Mouse (Mus musculus) heart, embryonic 10.5 days (tissue): ENCODE measurements around the gene Abcg1. TPM values are rescaled to one million over a fixed set of nuclear protein-coding genes. Genes with fewer than 3 reads are reported as not detected.

Experiments used
- DNase-seq: peaks from one replicate; pipeline ENCODE4 v3.0.0-alpha.2; 2017; ENCODE audit warnings: low spot score
- H3K27ac ChIP-seq: fragments of 300-500 bp; sonication (generic); 2 replicates; pipeline ENCODE4 v1.5.1; 2016; ENCODE audit warnings: mild to moderate bottlenecking
- H3K27me3 ChIP-seq: fragments of 300-500 bp; sonication (generic); 2 replicates; pipeline ENCODE4 v1.6.1; 2016; ENCODE audit warnings: mild to moderate bottlenecking; ENCODE audit not compliant: poor library complexity, insufficient read depth, severe bottlenecking
- H3K36me3 ChIP-seq: fragments of 300-500 bp; sonication (generic); 2 replicates; pipeline ENCODE4 v1.6.1; 2016; ENCODE audit warnings: mild to moderate bottlenecking, moderate library complexity
- H3K4me1 ChIP-seq: fragments of 300-500 bp; sonication (generic); 2 replicates; pipeline ENCODE4 v1.6.1; 2016; ENCODE audit warnings: mild to moderate bottlenecking
- H3K4me3 ChIP-seq: fragments of 300-500 bp; sonication (generic); 2 replicates; pipeline ENCODE4 v1.5.1; 2016; ENCODE audit warnings: mild to moderate bottlenecking, moderate library complexity
- H3K9me3 ChIP-seq: fragments of 300-500 bp; sonication (generic); 2 replicates; pipeline ENCODE4 v1.6.1; 2016; ENCODE audit warnings: mild to moderate bottlenecking, moderate library complexity
- WGBS: fragments of 180-500 bp; shearing (Covaris S2); methylation state at CpG from one replicate; pipeline ENCODE4 v1.1.7; 2016; 5-methylcytosine and 5-hydroxymethylcytosine counted together
- polyA plus RNA-seq: library from polyadenylated mRNA; unstranded; fragments of >200 nt; fragmentation: Nextera tagmentation; extraction: Ambion mirVana; gene quantifications from 2 replicates; pipeline ENCODE4 v1.2.1, GENCODE M21; 2016

Abcg1 gene
- polyA plus RNA-seq, 1 experiment from 2014 or later, result 6.0 TPM

DNA sequence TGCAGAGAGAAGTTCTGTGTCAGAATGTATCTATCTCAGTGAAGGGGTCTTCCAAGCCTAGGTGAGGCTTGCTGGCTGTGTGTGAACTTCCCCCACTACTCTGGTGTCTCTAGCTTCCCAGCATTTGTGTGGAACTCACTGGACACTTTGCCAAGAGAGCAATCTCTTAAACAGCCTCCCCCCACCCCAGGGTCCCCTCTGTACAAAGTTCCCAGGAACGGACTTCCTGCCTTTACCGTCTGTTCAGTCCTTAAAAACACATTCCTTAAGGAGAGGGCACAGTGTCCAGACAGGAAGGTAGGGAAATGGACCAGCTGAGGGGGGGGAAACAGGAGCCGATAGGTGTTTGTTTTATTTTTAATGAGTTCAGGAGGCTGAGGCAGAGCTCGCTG lies 2.7 kb downstream of the Abcg1 start:
- H3K27ac ChIP-seq, result peak overlapping the region; percentile 50
- no peaks in the 10 kb centered on the region for H3K9me3 ChIP-seq
- H3K27me3 ChIP-seq, result peaks cover 38% of the 10 kb centered on the region
- WGBS, result 63% methylated on average over 4 of the region's 4 CpGs
- 0 out of 2 replicates have a peak, but pooled peaks cover 4% of the 10 kb centered on the region for H3K36me3 ChIP-seq
- DNase-seq, result peak; percentile 72
- peaks cover 33% of the 10 kb centered on the region for H3K4me1 ChIP-seq
- no peak overlapping the region for H3K4me3 ChIP-seq

DNA sequence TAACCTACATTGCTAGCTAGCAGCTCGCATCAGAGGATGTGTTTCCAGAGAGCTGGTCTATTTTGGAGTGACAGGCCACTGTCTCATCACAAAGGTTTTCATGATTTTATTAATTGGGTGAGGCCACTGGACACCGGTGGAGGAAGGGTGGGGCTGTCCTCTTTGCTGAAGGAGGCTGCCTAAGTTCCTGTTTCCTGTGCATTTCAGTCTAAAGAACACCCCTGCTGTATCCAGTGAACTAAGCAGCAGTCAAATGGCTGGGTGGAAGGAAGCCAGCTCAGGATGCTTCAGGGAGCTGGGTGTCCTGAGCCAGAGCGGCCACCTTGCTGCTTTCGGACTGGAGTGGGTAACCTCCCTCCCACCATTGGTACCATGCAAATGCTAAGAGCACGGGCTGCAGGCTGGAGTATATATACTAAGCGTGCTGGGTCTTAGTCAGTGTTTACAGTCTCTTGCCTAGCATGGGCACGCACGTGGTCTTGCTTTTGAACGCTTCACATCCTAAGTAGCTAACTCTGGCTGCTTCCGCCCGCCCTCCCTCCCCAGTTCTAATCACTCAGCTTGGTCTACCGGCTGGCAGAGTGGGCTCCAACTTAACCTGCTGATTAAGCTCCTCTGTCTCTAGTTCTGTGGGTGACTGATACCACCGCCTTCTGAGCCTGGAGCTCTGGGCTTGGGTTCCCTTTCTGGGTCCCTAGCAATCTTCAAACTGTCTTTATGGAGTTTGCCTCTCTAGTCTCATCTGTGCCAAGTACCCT lies 3.3 kb downstream of the Abcg1 start:
- DNase-seq, result no peak
- Histone ChIP-seq H3K4me3 (no peak overlapping the region), H3K9me3 (no peaks in the 10 kb centered on the region), H3K36me3 (0 out of 2 replicates have a peak, but pooled peaks cover 4% of the 10 kb centered on the region), H3K27ac (peak overlapping the region; percentile 50; the same call in 1 of the 2 replicates), H3K27me3 (peaks cover 34% of the 10 kb centered on the region), H3K4me1 (peaks cover 33% of the 10 kb centered on the region)
- WGBS, result 60% methylated on average over 13 of the region's 13 CpGs

DNA sequence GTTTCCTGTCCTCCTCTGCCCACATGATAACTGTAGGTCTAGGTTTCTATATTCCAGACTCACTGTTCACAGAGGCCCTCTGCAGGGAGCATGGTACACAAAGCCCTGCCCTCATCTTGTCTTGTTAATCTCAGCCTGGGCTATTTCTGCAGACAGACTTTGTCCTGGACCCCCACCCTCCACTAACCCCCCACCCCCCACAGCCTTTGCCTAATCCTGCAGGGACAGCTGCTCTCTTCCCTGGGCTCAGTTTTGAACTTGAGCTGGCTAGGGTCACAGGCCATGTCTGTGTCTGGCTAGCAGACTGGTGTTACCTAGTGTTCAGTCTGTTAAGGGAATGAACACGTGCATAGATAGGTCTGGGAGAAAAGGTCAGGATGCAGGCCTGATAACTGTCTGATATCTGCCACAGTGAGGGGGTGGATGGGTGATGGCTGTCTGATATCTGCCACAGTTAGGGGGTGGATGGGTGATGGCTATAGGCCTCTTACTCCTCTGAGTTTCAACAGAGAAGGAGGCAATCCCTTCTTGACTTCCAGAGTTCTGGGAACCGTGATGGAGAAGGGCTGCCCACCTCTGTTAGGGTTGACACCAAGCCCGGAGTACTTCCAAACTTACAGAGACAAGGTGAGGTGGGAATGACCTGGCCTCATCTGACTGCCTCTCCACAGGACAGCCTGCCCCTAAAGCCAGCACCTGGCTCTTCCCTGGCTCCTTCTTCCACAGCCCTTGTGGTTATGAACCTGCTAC lies 4.0 kb downstream of the Abcg1 start:
- Histone ChIP-seq H3K27ac (peak overlapping the region; percentile 50; the same call in 1 of the 2 replicates), H3K4me3 (no peak overlapping the region), H3K27me3 (peaks cover 31% of the 10 kb centered on the region), H3K36me3 (0 out of 2 replicates have a peak, but pooled peaks cover 4% of the 10 kb centered on the region), H3K9me3 (no peaks in the 10 kb centered on the region), H3K4me1 (peaks cover 33% of the 10 kb centered on the region)
- no peak for DNase-seq
- 67% methylated on average over 3 of the region's 3 CpGs for WGBS

- H3K4me3 ChIP-seq, result no peak overlapping the region
- DNase-seq, result no peak
- H3K4me1 ChIP-seq, result peaks cover 47% of the 10 kb centered on the region
- no peaks in the 10 kb centered on the region for H3K9me3 ChIP-seq
- WGBS, result 65% methylated on average over 6 of the region's 6 CpGs
- H3K27ac ChIP-seq, result no peak overlapping the region
- 0 out of 2 replicates have a peak, but pooled peaks cover 3% of the 10 kb centered on the region for H3K27me3 ChIP-seq
- H3K36me3 ChIP-seq, result 0 out of 2 replicates have a peak, but pooled peaks cover 4% of the 10 kb centered on the region
These were observed 8.6 kb downstream of the Abcg1 start for GRCm38 (mm10) chr17:31066058-31066457.

DNA sequence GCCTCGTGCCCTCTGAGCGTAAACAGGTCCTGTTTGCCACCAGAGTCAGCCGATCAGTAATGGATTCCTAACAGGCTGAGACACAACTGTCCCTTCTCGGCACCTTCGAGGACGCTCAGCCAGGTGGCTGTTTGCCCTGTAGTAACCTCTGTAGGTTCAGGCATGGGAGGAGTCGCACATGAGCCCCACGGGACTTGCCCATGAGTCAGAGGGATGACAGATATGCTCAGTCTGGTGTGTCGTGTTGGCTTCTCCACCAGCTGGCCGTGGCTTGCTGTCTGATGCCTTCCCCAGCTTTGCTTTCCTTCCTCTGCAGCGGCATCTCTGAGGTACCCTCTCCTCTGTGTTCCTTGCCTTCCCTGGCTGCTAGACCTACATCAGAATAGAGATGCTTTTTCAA lies 9.6 kb downstream of the Abcg1 start:
- H3K27ac ChIP-seq, result 0 out of 2 replicates have a peak overlapping the region, but pooled peaks have one; percentile 22
- 0 out of 2 replicates have a peak, but pooled peaks cover 2% of the 10 kb centered on the region for H3K27me3 ChIP-seq
- 0 out of 2 replicates have a peak, but pooled peaks cover 4% of the 10 kb centered on the region for H3K36me3 ChIP-seq
- H3K4me3 ChIP-seq, result no peak overlapping the region
- peaks cover 51% of the 10 kb centered on the region for H3K4me1 ChIP-seq
- DNase-seq, result no peak
- H3K9me3 ChIP-seq, result no peaks in the 10 kb centered on the region
- 73% methylated on average over 11 of the region's 11 CpGs for WGBS

GRCm38 (mm10) chr17:31069121-31069520 lies 11.6 kb downstream of the Abcg1 start:
- Histone ChIP-seq H3K27me3 (no peaks in the 10 kb centered on the region), H3K9me3 (no peaks in the 10 kb centered on the region), H3K4me1 (peaks cover 71% of the 10 kb centered on the region), H3K36me3 (0 out of 2 replicates have a peak, but pooled peaks cover 4% of the 10 kb centered on the region), H3K27ac (no peak overlapping the region; the same call in 1 of the 2 replicates), H3K4me3 (no peak overlapping the region)
- no peak for DNase-seq
- WGBS, result 72% methylated on average over 6 of the region's 6 CpGs

DNA sequence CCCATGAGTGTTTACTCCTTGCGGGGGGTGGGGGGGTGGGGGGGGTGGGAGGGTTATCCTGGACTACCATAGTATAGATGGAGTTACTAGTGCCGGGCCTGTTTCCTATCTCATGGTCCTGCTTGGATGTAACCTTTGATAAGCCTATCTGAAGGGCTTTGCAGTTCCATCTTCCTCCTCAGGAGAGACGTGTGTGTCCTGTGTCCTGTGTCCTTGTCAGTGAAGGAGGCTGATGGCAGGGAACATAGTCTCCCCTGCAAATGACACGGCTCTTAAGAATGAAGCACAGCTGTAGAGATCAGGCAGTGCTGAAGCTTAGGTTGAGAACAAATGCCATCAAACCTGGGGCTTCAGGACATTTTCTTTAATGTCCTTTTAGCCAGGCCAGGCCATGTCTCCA lies 12.4 kb downstream of the Abcg1 start:
- Histone ChIP-seq H3K27ac (peak overlapping the region; percentile 82; the same call in 1 of the 2 replicates), H3K36me3 (no peaks in the 10 kb centered on the region), H3K4me3 (no peak overlapping the region), H3K9me3 (no peaks in the 10 kb centered on the region), H3K27me3 (no peaks in the 10 kb centered on the region), H3K4me1 (peaks cover 79% of the 10 kb centered on the region)
- 54% methylated on average over 4 of the region's 4 CpGs for WGBS
- DNase-seq, result no peak

GRCm38 (mm10) chr17:31070403-31071185 lies 13.1 kb downstream of the Abcg1 start:
- no peaks in the 10 kb centered on the region for H3K27me3 ChIP-seq
- no peak overlapping the region for H3K4me3 ChIP-seq
- peak overlapping the region; percentile 82 for H3K27ac ChIP-seq
- no peaks in the 10 kb centered on the region for H3K9me3 ChIP-seq
- no peaks in the 10 kb centered on the region for H3K36me3 ChIP-seq
- WGBS, result 31% methylated on average over 6 of the region's 6 CpGs
- H3K4me1 ChIP-seq, result peaks cover 85% of the 10 kb centered on the region
- DNase-seq, result no peak

DNA sequence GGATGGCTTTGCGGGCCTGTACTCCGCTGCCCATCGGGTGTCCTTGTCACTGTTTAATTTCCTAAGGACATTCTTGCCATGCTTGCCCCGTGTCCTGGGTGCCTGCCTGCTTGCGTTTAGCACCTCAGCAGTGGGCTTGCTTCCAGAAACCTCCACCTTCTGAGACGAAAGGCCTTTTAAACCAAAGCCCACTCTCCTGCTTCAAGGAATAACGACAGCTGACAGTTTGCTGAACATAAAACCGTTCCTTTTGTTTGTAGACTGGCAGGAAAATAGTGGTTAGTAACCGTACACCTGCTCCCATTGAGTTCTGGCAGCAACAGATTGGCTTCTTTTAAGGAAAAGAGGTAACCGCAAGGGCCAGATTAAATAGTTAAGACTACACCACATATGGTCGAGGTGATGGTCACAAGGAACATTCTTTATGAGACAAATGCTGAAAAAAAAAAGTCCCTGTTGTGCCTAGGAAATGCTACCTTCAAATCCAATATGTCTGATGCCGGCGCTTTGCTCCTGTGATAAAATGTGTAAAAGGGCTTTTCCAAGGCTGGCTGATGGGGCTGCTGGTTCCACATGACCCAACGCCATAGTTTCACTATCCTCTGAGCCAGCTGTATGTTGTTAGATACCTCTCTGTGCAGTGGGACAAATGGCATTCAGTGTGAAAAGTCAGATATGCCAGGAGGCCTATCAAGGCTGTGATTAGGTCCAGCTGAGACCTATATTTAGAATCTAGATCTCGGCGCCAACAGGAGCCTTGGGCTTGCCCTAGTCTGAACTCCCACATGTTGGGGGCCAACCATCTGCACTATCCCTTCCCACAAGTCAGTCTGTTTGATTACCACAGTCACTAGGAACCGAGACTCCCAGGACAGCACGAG lies 14.2 kb downstream of the Abcg1 start:
- no peak overlapping the region for H3K4me3 ChIP-seq
- peaks cover 85% of the 10 kb centered on the region for H3K4me1 ChIP-seq
- no peaks in the 10 kb centered on the region for H3K9me3 ChIP-seq
- DNase-seq, result no peak
- 37% methylated on average over 18 of the region's 18 CpGs for WGBS
- peak overlapping the region; percentile 82 for H3K27ac ChIP-seq
- no peaks in the 10 kb centered on the region for H3K27me3 ChIP-seq
- H3K36me3 ChIP-seq, result no peaks in the 10 kb centered on the region

- Histone ChIP-seq H3K36me3 (no peaks in the 10 kb centered on the region), H3K4me3 (peak overlapping the region; percentile 45), H3K4me1 (peaks cover 81% of the 10 kb centered on the region), H3K27ac (peak overlapping the region; percentile 78), H3K9me3 (no peaks in the 10 kb centered on the region), H3K27me3 (no peaks in the 10 kb centered on the region)
- no peak for DNase-seq
- 74% methylated on average over 4 of the region's 4 CpGs for WGBS
These were observed 15.4 kb downstream of the Abcg1 start for GRCm38 (mm10) chr17:31072872-31073271.

DNA sequence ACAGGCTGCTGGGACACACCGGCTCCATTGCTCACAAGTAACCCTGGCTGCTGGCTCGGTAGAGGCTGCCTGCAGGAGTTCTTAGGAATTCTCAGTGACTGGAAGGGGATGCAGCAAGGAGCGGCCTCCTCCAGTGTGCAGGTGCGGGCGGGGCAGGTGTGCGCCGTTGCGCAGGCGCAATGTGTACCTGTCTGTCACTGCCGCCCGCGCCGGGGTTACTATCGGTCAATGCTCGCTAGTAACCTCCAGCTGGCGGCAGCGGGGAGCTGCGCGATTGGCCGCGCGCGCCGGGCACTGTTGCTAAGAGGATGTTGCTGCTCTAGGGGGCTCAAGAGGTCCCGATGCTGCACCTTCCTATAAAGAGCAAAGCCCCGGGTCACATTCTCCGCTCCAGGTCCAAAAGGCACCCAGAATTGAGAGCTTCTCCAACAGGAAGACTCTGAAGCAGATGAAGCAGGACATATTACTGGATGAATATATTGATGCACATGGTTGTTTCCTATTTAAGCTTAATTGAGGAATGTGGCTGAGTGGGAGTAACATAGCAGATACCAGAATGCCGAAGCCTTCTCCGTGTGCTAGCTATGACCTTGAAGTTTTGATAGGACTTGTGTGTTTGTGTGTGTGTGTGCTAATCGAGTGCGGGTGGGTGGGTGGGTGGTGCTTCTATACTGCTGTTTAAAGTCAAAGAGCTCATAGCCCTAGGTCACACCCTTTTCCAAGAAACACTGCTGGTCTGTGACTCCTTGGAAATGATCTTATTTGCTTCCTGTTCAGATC lies 16.0 kb downstream of the Abcg1 start:
- peak; percentile 90 for DNase-seq
- H3K4me1 ChIP-seq, result peaks cover 80% of the 10 kb centered on the region
- no peaks in the 10 kb centered on the region for H3K36me3 ChIP-seq
- peak overlapping the region; percentile 78 for H3K27ac ChIP-seq
- WGBS, result 3% methylated on average over 31 of the region's 31 CpGs
- H3K9me3 ChIP-seq, result no peaks in the 10 kb centered on the region
- H3K27me3 ChIP-seq, result no peaks in the 10 kb centered on the region
- H3K4me3 ChIP-seq, result peak overlapping the region; percentile 45
